Mouse (Mus musculus) ES-E14 (cell line): Measurements from ENCODE around the gene Gm43518. TPM values are rescaled to one million over a fixed set of nuclear protein-coding genes. Genes with fewer than 3 reads are reported as not detected.

Source experiments
- DNase-seq: peaks from one replicate; pipeline ENCODE4 v3.0.0-alpha.2; 2013; ENCODE audit warnings: low read depth, low spot score
- H3K27ac ChIP-seq: 2 replicates; pipeline ENCODE4 v1.5.1; 2012; ENCODE audit warnings: low read depth, mild to moderate bottlenecking, low read length, moderate library complexity, mixed read lengths; ENCODE audit not compliant: poor library complexity, insufficient read depth, severe bottlenecking
- H3K36me3 ChIP-seq: 2 replicates; pipeline ENCODE4 v1.6.1; 2012; ENCODE audit warnings: mild to moderate bottlenecking, low read length, moderate library complexity, mixed read lengths; ENCODE audit not compliant: control insufficient read depth, poor library complexity, insufficient read depth, severe bottlenecking
- H3K4me1 ChIP-seq, 2 experiments: fragments of 150-350 bp in 1 of 2; sonication (generic) in 1 of 2; 2 replicates each; pipeline ENCODE4 v1.6.1; 2012; ENCODE audit warnings: low read length in 2 of 2, mild to moderate bottlenecking in 1 of 2, mixed read lengths in 1 of 2; ENCODE audit not compliant: control insufficient read depth in 2 of 2, insufficient read depth in 2 of 2, poor library complexity in 1 of 2
- H3K4me3 ChIP-seq, 2 experiments: fragments of 150-350 bp in 1 of 2; sonication (generic) in 1 of 2; 2 replicates each; pipeline ENCODE4 v1.5.1; 2012; ENCODE audit warnings: low read length in 2 of 2, low read depth in 1 of 2, mild to moderate bottlenecking in 1 of 2, mixed read lengths in 1 of 2; ENCODE audit not compliant: insufficient read depth in 1 of 2, poor library complexity in 1 of 2, severe bottlenecking in 1 of 2
- H3K9ac ChIP-seq: 2 replicates; pipeline ENCODE4 v1.6.1; 2012; ENCODE audit warnings: low read depth, mild to moderate bottlenecking, low read length, mixed read lengths; ENCODE audit not compliant: poor library complexity, insufficient read depth, severe bottlenecking
- H3K9me3 ChIP-seq: fragments of 150-350 bp; sonication (generic); 2 replicates; pipeline ENCODE4 v1.6.1; 2012; ENCODE audit warnings: low read depth, mild to moderate bottlenecking, low read length; ENCODE audit not compliant: control insufficient read depth, insufficient read depth
- CHD2 ChIP-seq: IDR thresholded peaks from 2 replicates; pipeline ENCODE4 v1.6.1; 2014; ENCODE audit warnings: mild to moderate bottlenecking, low read depth, low read length, inconsistent platforms
- HCFC1 ChIP-seq: IDR thresholded peaks from 2 replicates; pipeline ENCODE4 v1.6.1; 2012; ENCODE audit warnings: low read length, inconsistent platforms, borderline replicate concordance; ENCODE audit not compliant: insufficient read depth
- MAFK ChIP-seq: IDR thresholded peaks from 2 replicates; pipeline ENCODE4 v1.6.1; 2014; ENCODE audit warnings: mild to moderate bottlenecking, low read depth, low read length, inconsistent platforms; ENCODE audit not compliant: insufficient read depth
- ZC3H11A ChIP-seq: IDR thresholded peaks from 2 replicates; pipeline ENCODE4 v1.6.1; 2012; ENCODE audit warnings: low read depth, mild to moderate bottlenecking, inconsistent platforms, low read length, borderline replicate concordance
- ZNF384 ChIP-seq: IDR thresholded peaks from 2 replicates; pipeline ENCODE4 v1.6.1; 2012; ENCODE audit warnings: low read depth, low read length, inconsistent platforms
- in situ Hi-C, 2 experiments: fragments of 600-800 bp; cut with MboI; formaldehyde crosslinking; loops; one replicate each; pipeline ENCODE4 v1.15.1; 2025; ENCODE audit warnings: low sequenced_read_pairs in 2 of 2, inconsistent platforms in 1 of 2; ENCODE audit not compliant: unreplicated experiment in 2 of 2
- total RNA-seq: library from RNA; depleted of rRNA; stranded (reverse); fragments of 300-350 nt; gene quantifications from 2 replicates; pipeline ENCODE4 v1.2.3, GENCODE M21; 2012

Gm43518 gene
- total RNA-seq, 1 experiment = not detected

- DNase-seq = no peak
- H3K27ac ChIP-seq = no peak overlapping the region
- in situ Hi-C loops = no loop called here
- H3K36me3 ChIP-seq = no peaks in the 10 kb centered on the region
- no peak overlapping the region for H3K9ac ChIP-seq
- no peaks in the 10 kb centered on the region for H3K9me3 ChIP-seq
- TF ChIP-seq ZNF384 (no peak), ZC3H11A (no peak), CHD2 (no peak), HCFC1 (no peak), MAFK (no peak)
- H3K4me1 ChIP-seq = peaks cover 0 to 4% of the 10 kb centered on the region in 2 experiments; a peak in 1 of 4 replicates
- no peak overlapping the region for H3K4me3 ChIP-seq
These were observed 42.9 kb upstream of the Gm43518 start for GRCm38 (mm10) chr5:123884332-123884731.

DNA sequence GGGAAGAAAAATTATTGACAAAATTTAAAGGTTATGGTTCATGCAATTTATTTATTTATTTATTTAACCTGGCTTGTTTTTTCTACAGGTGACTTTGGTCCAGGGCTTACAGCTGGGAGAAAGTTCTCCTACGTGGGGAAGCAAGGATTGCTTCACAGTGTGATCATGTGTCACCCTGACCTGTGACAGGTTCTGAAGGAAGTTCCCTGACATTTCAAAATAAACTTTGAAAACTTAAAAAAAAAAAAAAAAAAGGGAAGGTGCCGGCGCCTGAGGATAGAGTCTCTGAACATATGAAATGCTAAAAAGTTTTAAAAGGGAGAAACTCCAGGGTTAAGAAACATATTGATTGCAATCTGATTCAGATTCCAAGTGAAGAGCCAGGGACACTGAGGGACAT lies 40.9 kb upstream of the Gm43518 start:
- Histone ChIP-seq H3K4me1 (no peaks in the 10 kb centered on the region), H3K27ac (no peak overlapping the region), H3K9ac (no peak overlapping the region), H3K4me3 (no peak overlapping the region), H3K9me3 (no peaks in the 10 kb centered on the region), H3K36me3 (no peaks in the 10 kb centered on the region)
- no peak for TF ChIP-seq ZNF384
- no peak for TF ChIP-seq MAFK
- TF ChIP-seq ZC3H11A = no peak
- TF ChIP-seq HCFC1 = no peak
- TF ChIP-seq CHD2 = no peak
- no peak for DNase-seq
- in situ Hi-C loops = no loop called here

DNA sequence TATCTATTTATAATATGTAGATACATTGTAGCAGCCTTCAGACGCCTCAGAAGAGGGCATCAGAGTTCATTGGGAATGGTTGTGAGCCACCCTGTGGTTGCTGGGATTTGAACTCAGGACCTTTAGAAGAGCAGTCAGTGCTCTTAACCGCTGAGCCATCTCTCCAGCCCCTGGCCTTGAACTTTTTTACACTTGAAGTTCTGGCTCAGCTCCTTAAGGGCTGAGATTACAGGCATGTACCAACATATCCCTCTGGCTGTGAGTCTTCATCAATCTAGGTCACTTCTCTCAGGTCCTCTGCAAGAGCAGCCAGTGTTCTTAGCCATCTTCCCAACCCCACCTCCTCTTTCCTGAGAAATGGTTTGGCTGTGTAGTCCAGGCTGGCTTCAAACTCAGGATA lies 36.9 kb upstream of the Gm43518 start:
- Histone ChIP-seq H3K36me3 (no peaks in the 10 kb centered on the region), H3K4me3 (no peak overlapping the region), H3K4me1 (0 out of 4 replicates have a peak, but pooled peaks cover 0 to 2% of the 10 kb centered on the region in 2 experiments), H3K27ac (no peak overlapping the region), H3K9ac (no peak overlapping the region), H3K9me3 (no peaks in the 10 kb centered on the region)
- in situ Hi-C loops = no loop called here
- no peak for DNase-seq
- TF ChIP-seq MAFK (no peak), ZNF384 (no peak), CHD2 (no peak), HCFC1 (no peak)

- Histone ChIP-seq H3K4me1 (peaks cover 0 to 2% of the 10 kb centered on the region in 2 experiments; a peak in 1 of 4 replicates), H3K27ac (no peak overlapping the region), H3K36me3 (no peaks in the 10 kb centered on the region), H3K4me3 (no peak overlapping the region), H3K9me3 (no peaks in the 10 kb centered on the region), H3K9ac (no peak overlapping the region)
- in situ Hi-C loops = no loop called here
- TF ChIP-seq MAFK = no peak
- no peak for DNase-seq
These were observed 36.2 kb upstream of the Gm43518 start for GRCm38 (mm10) chr5:123890987-123891386.

GRCm38 (mm10) chr5:123891669-123892068 lies 35.5 kb upstream of the Gm43518 start:
- Histone ChIP-seq H3K27ac (no peak overlapping the region), H3K4me3 (no peak overlapping the region), H3K36me3 (no peaks in the 10 kb centered on the region), H3K9me3 (no peaks in the 10 kb centered on the region), H3K4me1 (peaks cover 0 to 2% of the 10 kb centered on the region in 2 experiments; a peak in 1 of 4 replicates), H3K9ac (no peak overlapping the region)
- DNase-seq = no peak
- in situ Hi-C loops = no loop called here
- TF ChIP-seq HCFC1 (no peak), MAFK (no peak), CHD2 (peak; percentile 69), ZC3H11A (no peak), ZNF384 (no peak)
